Mouse (Mus musculus) heart, embryonic 13.5 days (tissue): ENCODE measurements at regions not wholly inside any gene's neighbourhood (a gene's known extent, or its start where the extent isn't known, plus 50 kb on each side); places are given as distances from the start of the nearest gene placed in this dataset.

Source experiments
- ATAC-seq: fragments of 200-750 bp; cut with Nextera tagmentation; 2 replicates; pipeline ENCODE4 v1.8.0; 2017; ENCODE audit warnings: moderate TSS enrichment; ENCODE audit not compliant: insufficient number of reproducible peaks, low FRiP score, low TSS enrichment; ENCODE audit errors: extremely low read depth
- H3K27ac ChIP-seq: fragments of 300-500 bp; sonication (generic); replicated peaks from 2 replicates; pipeline ENCODE4 v1.5.1; 2015; ENCODE audit warnings: moderate library complexity, mild to moderate bottlenecking, inconsistent platforms
- H3K27me3 ChIP-seq: fragments of 300-500 bp; sonication (generic); replicated peaks from 2 replicates; pipeline ENCODE4 v1.6.1; 2015; ENCODE audit warnings: mild to moderate bottlenecking, inconsistent platforms
- H3K36me3 ChIP-seq: fragments of 300-500 bp; sonication (generic); 2 replicates; pipeline ENCODE4 v1.6.1; 2015; ENCODE audit warnings: mild to moderate bottlenecking, inconsistent platforms
- H3K4me1 ChIP-seq: fragments of 300-500 bp; sonication (generic); 2 replicates; pipeline ENCODE4 v1.6.1; 2015; ENCODE audit warnings: inconsistent platforms
- H3K4me2 ChIP-seq: fragments of 300-500 bp; sonication (generic); 2 replicates; pipeline ENCODE4 v1.6.1; 2015; ENCODE audit warnings: inconsistent platforms, mild to moderate bottlenecking, moderate library complexity
- H3K4me3 ChIP-seq: fragments of 300-500 bp; sonication (generic); 2 replicates; pipeline ENCODE4 v1.5.1; 2015; ENCODE audit warnings: moderate library complexity, mild to moderate bottlenecking, inconsistent platforms
- H3K9ac ChIP-seq: fragments of 300-500 bp; sonication (generic); 2 replicates; pipeline ENCODE4 v1.6.1; 2015; ENCODE audit warnings: inconsistent platforms, mild to moderate bottlenecking, moderate library complexity
- H3K9me3 ChIP-seq: fragments of 300-500 bp; sonication (generic); 2 replicates; pipeline ENCODE4 v1.6.1; 2016; ENCODE audit warnings: inconsistent platforms
- WGBS: fragments of 180-500 bp; shearing (Covaris S2); methylation state at CpG from one replicate; pipeline ENCODE4 v1.1.7; 2015; ENCODE audit warnings: mixed read lengths; 5-methylcytosine and 5-hydroxymethylcytosine counted together

DNA sequence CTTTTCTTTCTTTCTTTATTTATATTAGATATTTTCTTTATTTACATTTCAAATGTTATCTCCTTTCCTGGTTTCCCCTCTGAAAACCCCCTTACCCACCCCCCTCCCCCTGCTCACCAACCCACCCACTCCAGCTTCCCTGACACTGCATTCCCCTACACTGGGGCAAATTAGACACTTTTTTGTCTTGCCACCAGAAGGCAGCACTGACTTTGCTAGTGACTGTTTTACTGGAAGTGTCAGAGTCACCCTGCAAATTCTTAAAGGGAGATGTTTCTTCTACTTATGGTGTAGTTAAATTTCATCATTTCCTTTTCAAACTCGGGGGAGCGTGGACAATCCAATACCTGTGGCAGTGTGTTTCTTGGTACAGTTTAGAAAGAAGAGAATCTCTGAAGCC lies 72.1 kb upstream of the Apob start:
- no peak for ATAC-seq
- Histone ChIP-seq H3K4me2 (no peak overlapping the region), H3K4me3 (no peak overlapping the region), H3K4me1 (no peaks in the 10 kb centered on the region), H3K27ac (no peak overlapping the region), H3K9me3 (no peaks in the 10 kb centered on the region), H3K36me3 (no peaks in the 10 kb centered on the region), H3K9ac (no peak overlapping the region), H3K27me3 (no peaks in the 10 kb centered on the region)
- WGBS, result 70% methylated on average over 2 of the region's 2 CpGs

- no peak overlapping the region for H3K4me2 ChIP-seq
- H3K4me1 ChIP-seq, result no peaks in the 10 kb centered on the region
- ATAC-seq, result no peak
- H3K9ac ChIP-seq, result no peak overlapping the region
- no peaks in the 10 kb centered on the region for H3K36me3 ChIP-seq
- H3K27ac ChIP-seq, result no peak overlapping the region
- H3K27me3 ChIP-seq, result no peaks in the 10 kb centered on the region
- no peaks in the 10 kb centered on the region for H3K9me3 ChIP-seq
- 55% methylated on average over 2 of the region's 2 CpGs for WGBS
- H3K4me3 ChIP-seq, result no peak overlapping the region
Observed at GRCm38 (mm10) chr12:7906831-7907230, 70.6 kb upstream of the Apob start.

- Histone ChIP-seq H3K4me3 (no peak overlapping the region), H3K4me2 (no peak overlapping the region), H3K9me3 (no peaks in the 10 kb centered on the region), H3K4me1 (no peaks in the 10 kb centered on the region), H3K27me3 (no peaks in the 10 kb centered on the region), H3K27ac (no peak overlapping the region), H3K9ac (no peak overlapping the region), H3K36me3 (no peaks in the 10 kb centered on the region)
- WGBS, result 62% methylated on average over 9 of the region's 9 CpGs
- no peak for ATAC-seq
Observed at GRCm38 (mm10) chr12:7909746-7910360, 67.6 kb upstream of the Apob start.

GRCm38 (mm10) chr12:7910509-7910908 lies 66.9 kb upstream of the Apob start:
- ATAC-seq, result no peak
- H3K9ac ChIP-seq, result no peak overlapping the region
- no peaks in the 10 kb centered on the region for H3K27me3 ChIP-seq
- H3K4me2 ChIP-seq, result no peak overlapping the region
- H3K4me3 ChIP-seq, result no peak overlapping the region
- WGBS, result 60% methylated on average over 2 of the region's 2 CpGs
- no peaks in the 10 kb centered on the region for H3K36me3 ChIP-seq
- no peaks in the 10 kb centered on the region for H3K9me3 ChIP-seq
- H3K4me1 ChIP-seq, result no peaks in the 10 kb centered on the region
- no peak overlapping the region for H3K27ac ChIP-seq

DNA sequence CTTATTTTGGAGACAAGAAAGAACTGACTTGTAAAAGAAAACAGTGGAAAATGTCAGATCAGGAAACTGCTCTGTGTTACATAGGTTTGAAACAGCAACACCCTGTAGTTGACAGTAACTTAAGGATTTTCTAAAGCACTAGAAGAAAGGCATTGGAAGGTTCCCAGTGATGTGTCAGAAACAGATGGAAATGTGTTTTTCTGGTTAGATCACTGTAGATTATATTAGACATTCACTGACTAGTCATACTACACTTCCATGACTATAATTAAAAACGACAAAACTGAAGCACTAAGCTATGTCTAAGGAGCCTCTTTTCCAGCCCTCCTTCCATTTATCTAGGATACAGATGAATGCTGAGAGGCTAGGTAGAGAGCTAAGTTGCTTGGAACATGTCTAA lies 59.1 kb upstream of the Apob start:
- WGBS, result 67% methylated on average over 1 of the region's 1 CpGs
- no peaks in the 10 kb centered on the region for H3K9me3 ChIP-seq

DNA sequence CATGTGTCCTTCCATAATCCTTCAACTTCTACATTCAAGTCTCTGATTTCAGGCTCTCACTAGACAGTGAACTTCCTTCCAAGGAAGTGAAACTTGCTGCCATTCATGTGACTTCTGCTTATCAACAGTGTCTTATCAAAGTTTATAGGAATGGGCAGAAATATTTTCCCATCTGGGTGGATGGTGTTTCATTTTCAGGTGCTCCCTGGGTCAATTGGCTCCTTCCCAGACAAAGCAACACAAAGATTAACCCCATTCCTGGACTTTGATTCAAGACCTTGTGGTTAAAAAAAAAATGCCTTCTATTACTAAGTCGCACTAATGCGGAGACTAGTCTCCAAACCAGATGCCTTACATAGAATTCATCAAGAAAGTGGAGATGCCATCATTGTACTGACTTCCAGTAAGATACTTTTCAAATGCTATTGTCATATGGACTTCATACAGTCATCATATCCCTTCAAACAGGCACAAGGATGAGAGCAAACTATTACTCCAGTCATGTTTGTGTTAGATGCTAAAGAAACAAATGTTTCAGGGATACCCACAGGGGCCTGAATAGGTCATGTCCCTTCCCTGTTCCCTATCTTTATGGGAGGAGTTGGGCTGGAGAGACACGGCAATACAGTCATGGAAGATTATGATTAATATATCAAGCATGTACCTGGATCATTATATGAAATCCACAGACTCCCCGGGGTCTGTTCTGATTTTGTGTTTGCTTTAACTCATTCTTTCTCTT lies 58.3 kb upstream of the Apob start:
- peaks cover 15% of the 10 kb centered on the region for H3K4me1 ChIP-seq
- no peak overlapping the region for H3K9ac ChIP-seq
- no peaks in the 10 kb centered on the region for H3K36me3 ChIP-seq
- no peak overlapping the region for H3K27ac ChIP-seq
- no peaks in the 10 kb centered on the region for H3K9me3 ChIP-seq
- 62% methylated on average over 4 of the region's 4 CpGs for WGBS
- H3K27me3 ChIP-seq, result no peaks in the 10 kb centered on the region
- ATAC-seq, result no peak
- H3K4me3 ChIP-seq, result no peak overlapping the region
- no peak overlapping the region for H3K4me2 ChIP-seq

More for the DNA sequence above, 59.1 kb upstream of the Apob start:
- H3K27me3 ChIP-seq, result no peaks in the 10 kb centered on the region
- H3K27ac ChIP-seq, result no peak overlapping the region
- no peak for ATAC-seq
- no peak overlapping the region for H3K9ac ChIP-seq
- peaks cover 15% of the 10 kb centered on the region for H3K4me1 ChIP-seq
- no peak overlapping the region for H3K4me3 ChIP-seq
- no peaks in the 10 kb centered on the region for H3K36me3 ChIP-seq
- no peak overlapping the region for H3K4me2 ChIP-seq

DNA sequence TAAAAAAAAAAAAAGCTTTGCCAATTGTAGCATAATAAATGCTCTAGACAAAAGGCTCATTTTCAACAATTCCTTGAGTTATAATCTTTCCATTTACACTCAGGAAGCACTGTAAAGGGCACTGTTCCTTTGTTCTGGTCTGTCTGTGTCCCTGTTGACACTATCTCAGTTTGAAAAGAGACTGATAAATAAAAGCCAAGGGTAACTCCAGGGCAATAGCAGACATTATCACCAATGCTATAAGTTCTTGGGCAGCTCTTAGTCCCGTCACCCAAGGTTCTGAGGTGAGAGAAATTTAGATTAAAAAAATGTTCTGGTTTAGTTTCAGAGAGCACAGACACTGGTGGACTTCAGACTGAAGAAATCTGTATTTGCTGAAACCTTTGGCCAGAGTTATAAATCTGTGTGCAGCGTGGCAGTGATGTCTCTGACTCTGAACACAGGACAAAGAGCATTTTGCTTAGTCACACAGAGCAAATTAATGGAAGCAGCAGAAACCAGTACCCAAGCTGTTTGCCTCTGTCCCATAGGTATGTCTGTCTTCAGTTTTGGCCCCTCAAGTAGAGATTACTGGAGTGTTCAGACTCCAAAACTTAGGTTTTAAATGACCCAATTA lies 57.6 kb upstream of the Apob start:
- H3K27me3 ChIP-seq, result no peaks in the 10 kb centered on the region
- no peaks in the 10 kb centered on the region for H3K9me3 ChIP-seq
- H3K36me3 ChIP-seq, result no peaks in the 10 kb centered on the region
- ATAC-seq, result no peak
- H3K4me3 ChIP-seq, result no peak overlapping the region
- H3K4me2 ChIP-seq, result no peak overlapping the region
- peaks cover 15% of the 10 kb centered on the region for H3K4me1 ChIP-seq
- no peak overlapping the region for H3K27ac ChIP-seq
- H3K9ac ChIP-seq, result no peak overlapping the region
- 35% methylated on average over 2 of the region's 2 CpGs for WGBS

- no peak for ATAC-seq
- H3K4me1 ChIP-seq, result peaks cover 15% of the 10 kb centered on the region
- H3K4me3 ChIP-seq, result no peak overlapping the region
- H3K9ac ChIP-seq, result no peak overlapping the region
- no peaks in the 10 kb centered on the region for H3K9me3 ChIP-seq
- 61% methylated on average over 1 of the region's 1 CpGs for WGBS
- H3K4me2 ChIP-seq, result no peak overlapping the region
- no peaks in the 10 kb centered on the region for H3K36me3 ChIP-seq
- H3K27me3 ChIP-seq, result no peaks in the 10 kb centered on the region
- no peak overlapping the region for H3K27ac ChIP-seq
Observed at GRCm38 (mm10) chr12:7920888-7921287, 56.6 kb upstream of the Apob start.
